Mouse (Mus musculus) heart, postnatal 14 days (tissue): ENCODE results near the gene Gm18596. TPM values are rescaled to one million over a fixed set of nuclear protein-coding genes. Genes with fewer than 3 reads are reported as not detected.
"Not testable (repeated sequence)": the region's sequence is repeated elsewhere in the genome, so short reads cannot be mapped to it uniquely, and the experiment has no call there.

Experiments
- DNase-seq, 2 experiments: peaks; one replicate each; pipeline ENCODE4 v3.0.0; 2021 to 2022
- intact Hi-C: fragments of 180-260 bp; cut with DNase I; formaldehyde crosslinking; loops from one replicate; pipeline ENCODE4 v1.15.1; 2025
- total RNA-seq, 2 experiments: library from RNA; stranded (reverse); gene quantifications; 2 replicates each; pipeline ENCODE4 v1.2.3; 2021

Gm18596 gene
- total RNA-seq, 2 experiments from 2014 or later: not detected

DNA sequence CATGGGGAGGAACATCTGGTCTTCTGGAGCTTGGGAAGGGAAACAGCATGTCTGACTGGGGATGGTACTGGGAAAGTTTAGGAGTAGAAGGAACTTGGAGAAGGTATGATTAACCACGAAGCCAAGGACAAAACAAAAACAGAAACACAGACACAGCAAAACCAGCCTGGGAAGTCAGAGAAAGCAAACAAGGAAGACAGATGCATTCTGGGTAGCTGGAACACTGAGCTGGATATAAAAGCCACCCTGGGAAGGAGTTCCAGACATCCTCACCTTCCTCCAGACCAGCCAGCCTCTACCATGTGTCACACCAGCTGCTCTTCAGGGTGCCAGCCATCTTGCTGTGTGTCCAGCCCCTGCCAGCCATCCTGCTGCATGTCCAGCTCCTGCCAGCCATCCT is 26.9 kb downstream of the Gm18596 start, which contains the start of gene Gm10142:
Gene Gm10142, plus strand, starts transcription at position 301 of the 400 bp plus-strand sequence.
- DNase-seq: no peak
- intact Hi-C loops: no loop called here

GRCm38 (mm10) chr10:77713734-77714133 is 28.7 kb downstream of the Gm18596 start:
- DNase-seq: no peak
- intact Hi-C loops: no loop called here

GRCm38 (mm10) chr10:77711157-77711556 is 31.3 kb downstream of the Gm18596 start, which contains the start of gene Gm10024:
Gm10024 (plus strand) TSS chr10:77711457.
- intact Hi-C loops, DNase-seq: not testable (repeated sequence)

- no peak for DNase-seq
- intact Hi-C loops: loop anchor here (10.0 kb wide), 1 partner anchor 165 kb away; no protein-coding TSS in a partner anchor
Observed at GRCm38 (mm10) chr10:77709831-77710230, 32.6 kb downstream of the Gm18596 start.

- intact Hi-C loops: loop anchor here (10.0 kb wide), 1 partner anchor 168 kb away; no protein-coding TSS in a partner anchor
- no peak for DNase-seq
Observed at GRCm38 (mm10) chr10:77706326-77706725, 36.1 kb downstream of the Gm18596 start, which contains the start of gene Gm10272. Gm10272 (plus strand) TSS chr10:77706626.

DNA sequence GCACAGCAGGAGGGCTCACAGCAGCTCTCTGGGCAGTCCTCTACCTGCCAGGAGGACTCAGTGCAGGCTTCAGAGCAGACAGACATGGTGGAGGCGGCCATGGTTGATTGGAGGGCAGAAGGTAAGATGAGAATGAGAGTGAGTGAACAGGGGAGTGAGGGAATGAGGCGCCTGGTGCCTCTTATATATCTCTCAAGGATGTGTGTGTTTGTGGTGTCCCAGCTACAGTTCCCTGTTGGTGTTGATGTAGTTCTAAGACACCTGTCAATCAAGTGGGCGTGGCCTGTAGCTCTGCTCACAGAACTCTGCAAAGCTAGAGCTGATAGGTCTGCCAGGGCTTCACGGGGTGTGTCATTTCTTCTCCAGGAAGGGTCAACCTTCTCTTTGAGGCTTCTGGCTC is 45.3 kb downstream of the Gm18596 start, which contains the start of gene Gm9508:
Gene Gm9508, minus strand, starts transcription at position 101 of the 400 bp plus-strand sequence.
- DNase-seq: no peak
- intact Hi-C loops: no loop called here

Other genes with a start within 250 kb of the Gm18596 start
- 1 to 10 TPM; 9.6 TPM for gene Fam207a, start 226.9 kb downstream of the Gm18596 start, total RNA-seq
- 1 to 10 TPM; 5.4 to 9.0 TPM for gene Itgb2, start 212.4 kb downstream of the Gm18596 start, total RNA-seq
- 100 to 1,000 TPM; 128 to 132 TPM for gene Pttg1ip, start 160.9 kb downstream of the Gm18596 start, total RNA-seq
- gene Sumo3, start 136.5 kb downstream of the Gm18596 start, total RNA-seq: 10 to 100 TPM; 53.7 to 61.6 TPM
- gene Gm49325, start 136.4 kb downstream of the Gm18596 start, total RNA-seq: 10 to 100 TPM in 1 of 2 experiments, 1 to 10 TPM in 1; 7.6 to 12.7 TPM
- gene Ube2g2, start 120.4 kb downstream of the Gm18596 start, total RNA-seq: 10 to 100 TPM; 59.2 to 60.6 TPM
- under 1 TPM in 1 of 2 experiments, not detected in 1; 0.17 TPM for gene Tspear, start 56.1 kb downstream of the Gm18596 start, total RNA-seq
- gene Gm19402, start 51.9 kb downstream of the Gm18596 start, total RNA-seq: not detected
- not detected for gene Gm9508, start 45.4 kb downstream of the Gm18596 start, total RNA-seq
- gene Gm10272, start 36.0 kb downstream of the Gm18596 start, total RNA-seq: not detected
- not detected for gene Gm10024, start 31.2 kb downstream of the Gm18596 start, total RNA-seq
- not detected for gene Gm10142, start 26.8 kb downstream of the Gm18596 start, total RNA-seq
- gene Krtap12-1, start 22.0 kb downstream of the Gm18596 start, total RNA-seq: not detected
- not detected for gene Gm10100, start 16.2 kb downstream of the Gm18596 start, total RNA-seq
- gene Gm9736, start 8.7 kb upstream of the Gm18596 start, total RNA-seq: not detected
- gene Gm3233, start 17.0 kb upstream of the Gm18596 start, total RNA-seq: not detected
- not detected for gene Gm3238, start 28.7 kb upstream of the Gm18596 start, total RNA-seq
- gene Gm7138, start 34.3 kb upstream of the Gm18596 start, total RNA-seq: not detected
- gene Gm3250, start 39.9 kb upstream of the Gm18596 start, total RNA-seq: not detected
- gene Gm7137, start 45.6 kb upstream of the Gm18596 start, total RNA-seq: not detected
- not detected for gene Gm9639, start 52.4 kb upstream of the Gm18596 start, total RNA-seq
- gene Gm19668, start 56.5 kb upstream of the Gm18596 start, total RNA-seq: not detected
- not detected for gene Gm9507, start 69.2 kb upstream of the Gm18596 start, total RNA-seq
- not detected for gene Gm2696, start 72.0 kb upstream of the Gm18596 start, total RNA-seq
- gene Krtap10-4, start 84.5 kb upstream of the Gm18596 start, total RNA-seq: not detected
- not detected for gene Krtap10-10, start 93.3 kb upstream of the Gm18596 start, total RNA-seq
- not detected for gene Gm36176, start 104.2 kb upstream of the Gm18596 start, total RNA-seq
- not detected for gene Gm10318, start 110.2 kb upstream of the Gm18596 start, total RNA-seq
- gene Gm3285, start 119.3 kb upstream of the Gm18596 start, total RNA-seq: not detected
- gene Lrrc3, start 159.9 kb upstream of the Gm18596 start, total RNA-seq: under 1 TPM; 0.72 to 0.78 TPM
- gene Trpm2, start 227.9 kb upstream of the Gm18596 start, total RNA-seq: 1 to 10 TPM in 1 of 2 experiments, under 1 TPM in 1; 0.34 to 1.5 TPM
- gene 1810043G02Rik, start 235.9 kb upstream of the Gm18596 start, total RNA-seq: 10 to 100 TPM in 1 of 2 experiments, 1 to 10 TPM in 1; 8.1 to 10.2 TPM